ENCODE assay signal across 10 mouse cellular contexts in genomic region chr16:18394056-18394455, GRCm38 (mm10). TPM values are rescaled to one million over a fixed set of nuclear protein-coding genes. Genes with fewer than 3 reads are reported as not detected.
DNase-seq lines count a peak whose midpoint lies in the region; ATAC-seq and TF ChIP-seq lines count a peak whose summit lies in the region.
"Had no signal": no experiment of that assay in that cellular context is flagged by ENCODE, and none has a peak within 500 bp of the region (broad histone marks: within the 10 kb centered on the region; RNA-seq: fewer than 3 reads in every experiment).

No protein-coding gene starts in this region.

- H3K27ac ChIP-seq in heart, embryonic 10.5 days: peak overlapping the region; percentile 92
- H3K27ac ChIP-seq in forebrain, postnatal 0 days (ENCODE audit: low read depth, low read length): no peak overlapping the region
- H3K27ac ChIP-seq in midbrain, embryonic 10.5 days (replicated peaks): peak overlapping the region; percentile 96

- no peak for DNase-seq in heart, embryonic 10.5 days (ENCODE audit: low spot score)
- DNase-seq in heart, postnatal 25 days (ENCODE audit: low spot score): no peak
- DNase-seq in forebrain, postnatal 0 days: no peak
- DNase-seq in midbrain, embryonic 10.5 days (ENCODE audit: low spot score): no peak
- DNase-seq in urinary bladder, postnatal 14 days (ENCODE audit: low spot score): no peak
- DNase-seq in adrenal gland, adult 18-20 months (ENCODE audit: low spot score in 2 of 2): no peak
- DNase-seq in ovary, postnatal 36 days (ENCODE audit: low spot score): no peak
- DNase-seq: B cell, adult 2 months; right cerebral cortex, adult 18-20 months had no signal

- H3K4me1 ChIP-seq in heart, embryonic 10.5 days: peaks cover 62% of the 10 kb centered on the region
- H3K4me1 ChIP-seq in E14TG2a.4 (replicated peaks; ENCODE audit: low read depth, low read length): peaks cover 86% of the 10 kb centered on the region
- peaks cover 18% of the 10 kb centered on the region; the same call in 1 of the 2 replicates for H3K4me1 ChIP-seq in forebrain, postnatal 0 days (ENCODE audit: insufficient read depth)
- peaks cover 91% of the 10 kb centered on the region for H3K4me1 ChIP-seq in midbrain, embryonic 10.5 days

- H3K4me3 ChIP-seq in heart, embryonic 10.5 days: peak overlapping the region; percentile 71; the same call in 1 of the 2 replicates
- peak overlapping the region; percentile 90 for H3K4me3 ChIP-seq in E14TG2a.4 (replicated peaks; ENCODE audit: low read length)
- no peak overlapping the region for H3K4me3 ChIP-seq in forebrain, postnatal 0 days (ENCODE audit: low read depth, low read length)
- H3K4me3 ChIP-seq in midbrain, embryonic 10.5 days: peak overlapping the region; percentile 84

- intact Hi-C loops in heart, postnatal 25 days (cut with DNase I): loop anchor here (5.0 kb wide), 1 partner anchor 47 kb away; the partner anchor contains the start of genes Arvcf and Tango2

- peak overlapping the region; percentile 95 for H3K4me2 ChIP-seq in forebrain, postnatal 0 days (ENCODE audit: low read depth)

- 0 out of 2 replicates have a peak, but pooled peaks cover 10% of the 10 kb centered on the region for H3K27me3 ChIP-seq in heart, embryonic 10.5 days (ENCODE audit: insufficient read depth, poor library complexity, severe bottlenecking)
- H3K27me3 ChIP-seq in E14TG2a.4 (ENCODE audit: insufficient read depth, low read length): no peaks in the 10 kb centered on the region; the same call in 1 of the 2 replicates
- no peaks in the 10 kb centered on the region for H3K27me3 ChIP-seq in forebrain, postnatal 0 days (ENCODE audit: insufficient read depth, low read length)
- H3K27me3 ChIP-seq in midbrain, embryonic 10.5 days (ENCODE audit: low read depth, poor library complexity, severe bottlenecking): no peaks in the 10 kb centered on the region

- no peaks in the 10 kb centered on the region for H3K9me3 ChIP-seq in heart, embryonic 10.5 days
- no peaks in the 10 kb centered on the region for H3K9me3 ChIP-seq in E14TG2a.4 (ENCODE audit: low read length)
- H3K9me3 ChIP-seq in forebrain, postnatal 0 days (ENCODE audit: low read length): no peaks in the 10 kb centered on the region
- no peaks in the 10 kb centered on the region for H3K9me3 ChIP-seq in midbrain, embryonic 10.5 days (replicated peaks)

- 85% methylated on average over 3 of the region's 3 CpGs for WGBS in heart, embryonic 10.5 days
- WGBS in forebrain, postnatal 0 days: 49% methylated on average over 3 of the region's 3 CpGs
- WGBS in midbrain, embryonic 10.5 days: 77% methylated on average over 3 of the region's 3 CpGs

- H3K9ac ChIP-seq in forebrain, postnatal 0 days: no peak overlapping the region

- H3K36me3 ChIP-seq in heart, embryonic 10.5 days: peaks cover 23% of the 10 kb centered on the region
- peaks cover 30% of the 10 kb centered on the region for H3K36me3 ChIP-seq in E14TG2a.4 (ENCODE audit: insufficient read depth, low read length)
- H3K36me3 ChIP-seq in forebrain, postnatal 0 days (ENCODE audit: insufficient read depth): peaks cover 23% of the 10 kb centered on the region
- H3K36me3 ChIP-seq in midbrain, embryonic 10.5 days: peaks cover 32% of the 10 kb centered on the region

- no peak for ATAC-seq in forebrain, postnatal 0 days

- no peak for TF ChIP-seq CTCF in E14TG2a.4 (conservative IDR thresholded peaks at IDR 0.05; ENCODE audit: low read length)
- TF ChIP-seq CTCF in forebrain, postnatal 0 days (IDR thresholded peaks at IDR 0.05; ENCODE audit: low read depth): no peak

RNA-seq across cellular contexts. Expression of gene Txnrd2, which starts 32.1 kb away (rescaled TPM):
- 40.1 and 47.7 TPM in 2 replicates for polyA plus RNA-seq in heart, embryonic 10.5 days (2016; fragmentation: Nextera tagmentation; extraction: Ambion mirVana)
- total RNA-seq in heart, postnatal 25 days (2021): 10 to 100 TPM; 36.1 to 38.2 TPM
- 9.7 and 11.5 TPM in 2 replicates for total RNA-seq in forebrain, postnatal 0 days (2014; rRNA removed)
- 28.0 and 34.4 TPM in 2 replicates for polyA plus RNA-seq in forebrain, postnatal 0 days (2015; fragmentation: Nextera tagmentation; extraction: Ambion mirVana)
- polyA plus RNA-seq in midbrain, embryonic 10.5 days (2016; fragmentation: Nextera tagmentation; extraction: Ambion mirVana): 30.6 and 30.7 TPM in 2 replicates
- total RNA-seq in adrenal gland, adult 18-20 months (2021): 10 to 100 TPM; 75.6 to 98.9 TPM

RNA-seq across cellular contexts. Expression of gene Comt, which starts 32.6 kb away (rescaled TPM):
- 83.5 and 102 TPM in 2 replicates for polyA plus RNA-seq in heart, embryonic 10.5 days (2016; fragmentation: Nextera tagmentation; extraction: Ambion mirVana)
- total RNA-seq in heart, postnatal 25 days (2021): 100 to 1,000 TPM; 112 TPM
- total RNA-seq in forebrain, postnatal 0 days (2014; rRNA removed): 65.6 and 68.4 TPM in 2 replicates
- polyA plus RNA-seq in forebrain, postnatal 0 days (2015; fragmentation: Nextera tagmentation; extraction: Ambion mirVana): 79.9 and 105 TPM in 2 replicates
- 62.0 and 66.0 TPM in 2 replicates for polyA plus RNA-seq in midbrain, embryonic 10.5 days (2016; fragmentation: Nextera tagmentation; extraction: Ambion mirVana)
- total RNA-seq in adrenal gland, adult 18-20 months (2021): 100 to 1,000 TPM; 191 to 384 TPM

RNA-seq across cellular contexts. Expression of gene Arvcf, which starts 46.1 kb away (rescaled TPM):
- 25.8 and 29.7 TPM in 2 replicates for polyA plus RNA-seq in heart, embryonic 10.5 days (2016; fragmentation: Nextera tagmentation; extraction: Ambion mirVana)
- 10 to 100 TPM; 18.6 to 21.7 TPM for total RNA-seq in heart, postnatal 25 days (2021)
- 103 and 120 TPM in 2 replicates for total RNA-seq in forebrain, postnatal 0 days (2014; rRNA removed)
- 31.2 and 42.8 TPM in 2 replicates for polyA plus RNA-seq in forebrain, postnatal 0 days (2015; fragmentation: Nextera tagmentation; extraction: Ambion mirVana)
- polyA plus RNA-seq in midbrain, embryonic 10.5 days (2016; fragmentation: Nextera tagmentation; extraction: Ambion mirVana): 110 and 133 TPM in 2 replicates
- 10 to 100 TPM; 26.6 to 27.5 TPM for total RNA-seq in adrenal gland, adult 18-20 months (2021)

RNA-seq across cellular contexts. Expression of gene Tango2, which starts 46.2 kb away (rescaled TPM):
- 51.3 and 62.1 TPM in 2 replicates for polyA plus RNA-seq in heart, embryonic 10.5 days (2016; fragmentation: Nextera tagmentation; extraction: Ambion mirVana)
- total RNA-seq in heart, postnatal 25 days (2021): 100 to 1,000 TPM; 147 TPM
- 25.5 and 43.0 TPM in 2 replicates for total RNA-seq in forebrain, postnatal 0 days (2014; rRNA removed)
- polyA plus RNA-seq in forebrain, postnatal 0 days (2015; fragmentation: Nextera tagmentation; extraction: Ambion mirVana): 69.9 and 75.9 TPM in 2 replicates
- polyA plus RNA-seq in midbrain, embryonic 10.5 days (2016; fragmentation: Nextera tagmentation; extraction: Ambion mirVana): 40.1 and 45.2 TPM in 2 replicates
- total RNA-seq in adrenal gland, adult 18-20 months (2021): 10 to 100 TPM; 24.2 to 31.3 TPM
